Mouse (Mus musculus) heart, embryonic 13.5 days (tissue): ENCODE measurements around the gene Rnf34. TPM values are rescaled to one million over a fixed set of nuclear protein-coding genes. Genes with fewer than 3 reads are reported as not detected.

ENCODE experiments used
- polyA plus RNA-seq: library from polyadenylated mRNA; unstranded; fragments of >200 nt; fragmentation: Nextera tagmentation; extraction: Ambion mirVana; gene quantifications from 2 replicates; pipeline ENCODE4 v1.2.1, GENCODE M21; 2015

Rnf34 gene
- polyA plus RNA-seq, 1 experiment from 2014 or later: 26.4 TPM

Other genes starting within 250 kb of the Rnf34 start
- 23.8 and 30.7 TPM in 2 replicates for gene Ift81, start 235.5 kb upstream of the Rnf34 start, polyA plus RNA-seq
- 1.3 and 1.6 TPM in 2 replicates for gene P2rx7, start 206.1 kb upstream of the Rnf34 start, polyA plus RNA-seq
- gene P2rx4, start 142.5 kb upstream of the Rnf34 start, polyA plus RNA-seq: 14.4 and 18.8 TPM in 2 replicates
- gene Camkk2, start 70.6 kb upstream of the Rnf34 start, polyA plus RNA-seq: 14.0 and 14.5 TPM in 2 replicates
- 293 and 310 TPM in 2 replicates for gene Anapc5, start 28.7 kb upstream of the Rnf34 start, polyA plus RNA-seq
- 26.3 and 28.2 TPM in 2 replicates for gene Kdm2b, start 139.8 kb downstream of the Rnf34 start, polyA plus RNA-seq
- gene Orai1, start 165.0 kb downstream of the Rnf34 start, polyA plus RNA-seq: 19.1 TPM in 2 replicates
- gene Morn3, start 197.0 kb downstream of the Rnf34 start, polyA plus RNA-seq: not detected in 2 replicates
- 11.8 and 12.9 TPM in 2 replicates for gene Tmem120b, start 218.4 kb downstream of the Rnf34 start, polyA plus RNA-seq